ENCODE assay signal across 17 mouse cellular contexts in genomic region chr11:33142801-33143200, GRCm38 (mm10). TPM values are rescaled to one million over a fixed set of nuclear protein-coding genes. Genes with fewer than 3 reads are reported as not detected.
DNase-seq lines count a peak whose midpoint lies in the region; ATAC-seq lines count a peak whose summit lies in the region.
"Had no signal": no experiment of that assay in that cellular context is flagged by ENCODE, and none has a peak within 500 bp of the region (broad histone marks: within the 10 kb centered on the region; RNA-seq: fewer than 3 reads in every experiment).

No protein-coding gene starts in this region.

- no peaks in the 10 kb centered on the region for H3K9me3 ChIP-seq in hindbrain, embryonic 10.5 days
- no peaks in the 10 kb centered on the region for H3K9me3 ChIP-seq in hindbrain, embryonic 13.5 days
- no peaks in the 10 kb centered on the region for H3K9me3 ChIP-seq in heart, embryonic 14.5 days (ENCODE audit: control insufficient read depth, low read length)
- H3K9me3 ChIP-seq: limb, embryonic 13.5 days had no signal

- no peak overlapping the region for H3K4me2 ChIP-seq in hindbrain, embryonic 13.5 days
- H3K4me2 ChIP-seq in heart, embryonic 14.5 days (ENCODE audit: low read length), result peak overlapping the region; percentile 32
- H3K4me2 ChIP-seq: limb, embryonic 13.5 days had no signal

- peak; percentile 1 for DNase-seq in hindbrain, embryonic 10.5 days (ENCODE audit: low spot score)
- DNase-seq in adrenal gland, adult 8-10 months, result peak; percentile 20
- DNase-seq in lung, postnatal 10 days, result peak; percentile 72
- DNase-seq in cerebellum, adult 11-12 months, result no peak
- DNase-seq in thymus, postnatal 36 days, result no peak
- DNase-seq: cerebellum, postnatal 36 days; forebrain, postnatal 0 days; gastrocnemius, postnatal 36 days; retina, postnatal 1 day; spleen, adult 18-20 months had no signal

- 77% methylated on average over 1 of the region's 1 CpGs for WGBS in hindbrain, embryonic 10.5 days
- WGBS in hindbrain, embryonic 13.5 days, result 85% methylated on average over 1 of the region's 1 CpGs
- 8% methylated on average over 1 of the region's 1 CpGs for WGBS in heart, embryonic 14.5 days

- no peak overlapping the region for H3K4me3 ChIP-seq in hindbrain, embryonic 10.5 days
- H3K4me3 ChIP-seq in hindbrain, embryonic 13.5 days, result no peak overlapping the region
- no peak overlapping the region for H3K4me3 ChIP-seq in heart, embryonic 14.5 days (ENCODE audit: control insufficient read depth in 1 of 2, insufficient read depth in 1 of 2, low read depth in 1 of 2, low read length in 2 of 2)
- H3K4me3 ChIP-seq: limb, embryonic 13.5 days had no signal

- H3K27ac ChIP-seq in hindbrain, embryonic 10.5 days, result no peak overlapping the region; the same call in none of the 2 replicates
- H3K27ac ChIP-seq in hindbrain, embryonic 13.5 days, result no peak overlapping the region
- H3K27ac ChIP-seq in heart, embryonic 14.5 days (replicated peaks in 1 of 2; ENCODE audit: control insufficient read depth in 1 of 2, insufficient read depth in 1 of 2, low read depth in 2 of 2, low read length in 2 of 2), result peak overlapping the region; percentile 50 to 80; a peak in 3 of 4 replicates
- H3K27ac ChIP-seq: kidney, postnatal 0 days; limb, embryonic 13.5 days had no signal

- H3K36me3 ChIP-seq in hindbrain, embryonic 10.5 days, result 0 out of 2 replicates have a peak, but pooled peaks cover 3% of the 10 kb centered on the region
- H3K36me3 ChIP-seq in hindbrain, embryonic 13.5 days, result no peaks in the 10 kb centered on the region
- H3K36me3 ChIP-seq in heart, embryonic 14.5 days (ENCODE audit: control insufficient read depth, insufficient read depth, low read length), result no peaks in the 10 kb centered on the region

- H3K27me3 ChIP-seq in hindbrain, embryonic 10.5 days (ENCODE audit: insufficient read depth, poor library complexity, severe bottlenecking), result peaks cover 53% of the 10 kb centered on the region
- peaks cover 41% of the 10 kb centered on the region for H3K27me3 ChIP-seq in hindbrain, embryonic 13.5 days
- peaks cover 8% of the 10 kb centered on the region; the same call in 1 of the 2 replicates for H3K27me3 ChIP-seq in heart, embryonic 14.5 days (ENCODE audit: control insufficient read depth, insufficient read depth, low read length)

- no peak for ATAC-seq in hindbrain, embryonic 13.5 days (ENCODE audit: low FRiP score)
- ATAC-seq in heart, embryonic 14.5 days (ENCODE audit: insufficient number of reproducible peaks, insufficient read depth, low FRiP score, low read depth), result peak; percentile 15
- no peak for ATAC-seq in cerebellum, adult (ENCODE audit: insufficient number of reproducible peaks, low FRiP score, low TSS enrichment)
- ATAC-seq: CD4-positive, CD25-positive, alpha-beta regulatory T cell, adult 4 months; forebrain, postnatal 0 days had no signal

- H3K4me1 ChIP-seq in hindbrain, embryonic 10.5 days (replicated peaks), result peaks cover 66% of the 10 kb centered on the region
- peaks cover 44% of the 10 kb centered on the region for H3K4me1 ChIP-seq in hindbrain, embryonic 13.5 days (replicated peaks)
- peaks cover 37 to 43% of the 10 kb centered on the region in 2 experiments for H3K4me1 ChIP-seq in heart, embryonic 14.5 days (ENCODE audit: control insufficient read depth in 2 of 2, insufficient read depth in 2 of 2, low read length in 2 of 2)

- no peak overlapping the region for H3K9ac ChIP-seq in hindbrain, embryonic 13.5 days
- H3K9ac ChIP-seq in heart, embryonic 14.5 days (ENCODE audit: low read length), result no peak overlapping the region
- H3K9ac ChIP-seq: forebrain, postnatal 0 days; limb, embryonic 13.5 days had no signal

RNA-seq across cellular contexts. Expression of gene Fgf18, which starts 4.4 kb away (rescaled TPM):
- polyA plus RNA-seq in hindbrain, embryonic 10.5 days (2016; fragmentation: Nextera tagmentation; extraction: Ambion mirVana), result 5.9 and 7.7 TPM in 2 replicates
- polyA plus RNA-seq in hindbrain, embryonic 13.5 days (2015; fragmentation: Nextera tagmentation; extraction: Ambion mirVana), result 4.8 and 5.0 TPM in 2 replicates
- 1 to 10 TPM in 2 of 4 experiments, under 1 TPM in 2; 0.62 to 3.5 (median 1.5) TPM for total RNA-seq in adrenal gland, adult 8-10 months (2022)
- 7.9 and 9.5 TPM in 2 replicates for polyA plus RNA-seq in heart, embryonic 14.5 days (2014; fragmentation: Nextera tagmentation; extraction: Ambion mirVana)
- total RNA-seq: megakaryocyte progenitor cell, adult 5-6 weeks had no signal
- polyA plus RNA-seq: CD4-positive, CD25-positive, alpha-beta regulatory T cell, adult 4 months had no signal

RNA-seq across cellular contexts. Expression of gene Npm1, which starts 20.2 kb away (rescaled TPM):
- polyA plus RNA-seq in hindbrain, embryonic 10.5 days (2016; fragmentation: Nextera tagmentation; extraction: Ambion mirVana), result 691 and 1,253 TPM in 2 replicates
- 542 and 556 TPM in 2 replicates for polyA plus RNA-seq in hindbrain, embryonic 13.5 days (2015; fragmentation: Nextera tagmentation; extraction: Ambion mirVana)
- total RNA-seq in adrenal gland, adult 8-10 months (2022), result 100 to 1,000 TPM; 269 to 308 (median 290) TPM
- 465 and 517 TPM in 2 replicates for polyA plus RNA-seq in heart, embryonic 14.5 days (2014; fragmentation: Nextera tagmentation; extraction: Ambion mirVana)

Comparison
In these comparisons a context has a peak if more than half of its experiments do, and no peak if none do; other contexts are left out.
1. DNase-seq: peak in hindbrain, embryonic 10.5 days (single experiment), adrenal gland, adult 8-10 months (single experiment) and lung, postnatal 10 days (single experiment); none in cerebellum, adult 11-12 months (single experiment) and thymus, postnatal 36 days (0 of 2).
2. H3K27ac ChIP-seq: peak in heart, embryonic 14.5 days (2 of 2); none in hindbrain, embryonic 10.5 days (single experiment) and hindbrain, embryonic 13.5 days (single experiment).